Comparison of ENCODE assay signal across 18 mouse cellular contexts in the genomic region with DNA sequence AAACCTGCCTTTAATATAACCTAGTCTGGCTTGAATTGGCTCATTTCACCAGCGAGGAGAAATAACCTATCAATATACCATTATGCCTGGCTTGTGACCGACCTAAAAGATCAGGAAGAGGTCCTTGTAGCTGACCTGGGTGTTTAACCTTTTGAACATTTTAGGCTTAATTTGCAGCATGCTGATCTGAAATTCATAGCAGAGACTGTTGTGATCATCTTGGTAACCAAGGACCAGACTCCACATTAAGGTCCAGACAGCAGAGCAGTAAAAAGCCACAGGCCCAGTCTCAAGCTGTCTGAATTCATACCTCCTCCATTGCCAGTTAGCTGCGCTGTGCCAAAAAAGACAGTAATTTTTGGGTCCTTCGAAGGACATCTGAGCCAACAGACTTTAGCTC. TPM values are rescaled to one million over a fixed set of nuclear protein-coding genes. Genes with fewer than 3 reads are reported as not detected.
DNase-seq lines count a peak whose midpoint lies in the region; ATAC-seq lines count a peak whose summit lies in the region.
"Had no signal": no experiment of that assay in that cellular context is flagged by ENCODE, and none has a peak within 500 bp of the region (broad histone marks: within the 10 kb centered on the region; RNA-seq: fewer than 3 reads in every experiment).

No protein-coding gene starts in this region.

- H3K27ac ChIP-seq in embryonic facial prominence, embryonic 14.5 days (replicated peaks; ENCODE audit: low read depth, low read length): peak overlapping the region; percentile 36; the same call in 1 of the 2 replicates
- H3K27ac ChIP-seq in limb, embryonic 13.5 days: peak overlapping the region; percentile 85
- no peak overlapping the region for H3K27ac ChIP-seq in kidney, embryonic 15.5 days
- H3K27ac ChIP-seq: forebrain, embryonic 15.5 days; heart, embryonic 13.5 days; hindbrain, embryonic 12.5 days had no signal

- no peaks in the 10 kb centered on the region for H3K36me3 ChIP-seq in embryonic facial prominence, embryonic 14.5 days (ENCODE audit: control insufficient read depth, insufficient read depth, low read length)
- no peaks in the 10 kb centered on the region for H3K36me3 ChIP-seq in limb, embryonic 13.5 days
- H3K36me3 ChIP-seq in kidney, embryonic 15.5 days: no peaks in the 10 kb centered on the region
- H3K36me3 ChIP-seq: forebrain, embryonic 15.5 days; heart, embryonic 13.5 days; hindbrain, embryonic 12.5 days had no signal

- ATAC-seq in embryonic facial prominence, embryonic 14.5 days (ENCODE audit: low read depth): no peak
- 0 out of 2 replicates have a peak, but pooled peaks have one; percentile 48 for ATAC-seq in limb, embryonic 13.5 days (ENCODE audit: low FRiP score, low read depth)
- no peak for ATAC-seq in kidney, embryonic 15.5 days (replicated peaks; ENCODE audit: low FRiP score)
- ATAC-seq: forebrain, embryonic 15.5 days had no signal

- no peaks in the 10 kb centered on the region for H3K27me3 ChIP-seq in embryonic facial prominence, embryonic 14.5 days (replicated peaks; ENCODE audit: control insufficient read depth, insufficient read depth, low read length)
- no peaks in the 10 kb centered on the region for H3K27me3 ChIP-seq in limb, embryonic 13.5 days
- no peaks in the 10 kb centered on the region for H3K27me3 ChIP-seq in kidney, embryonic 15.5 days
- H3K27me3 ChIP-seq: forebrain, embryonic 15.5 days; heart, embryonic 13.5 days; hindbrain, embryonic 12.5 days had no signal

- intact Hi-C loops in gastrocnemius, postnatal 36 days (cut with DNase I): no loop called here

- no peak overlapping the region for H3K9ac ChIP-seq in embryonic facial prominence, embryonic 14.5 days (ENCODE audit: low read depth, low read length)
- H3K9ac ChIP-seq in limb, embryonic 13.5 days: no peak overlapping the region
- H3K9ac ChIP-seq in kidney, embryonic 15.5 days: no peak overlapping the region
- H3K9ac ChIP-seq: forebrain, embryonic 15.5 days; heart, embryonic 13.5 days; hindbrain, embryonic 12.5 days had no signal

- H3K4me3 ChIP-seq in embryonic facial prominence, embryonic 14.5 days (ENCODE audit: low read depth, low read length): no peak overlapping the region
- no peak overlapping the region for H3K4me3 ChIP-seq in limb, embryonic 13.5 days
- no peak overlapping the region for H3K4me3 ChIP-seq in kidney, embryonic 15.5 days (replicated peaks)
- H3K4me3 ChIP-seq: forebrain, embryonic 15.5 days; heart, embryonic 13.5 days; hindbrain, embryonic 12.5 days had no signal

- H3K4me1 ChIP-seq in embryonic facial prominence, embryonic 14.5 days (ENCODE audit: control insufficient read depth, insufficient read depth, low read length): peaks cover 7% of the 10 kb centered on the region; the same call in 1 of the 2 replicates
- peaks cover 46% of the 10 kb centered on the region for H3K4me1 ChIP-seq in limb, embryonic 13.5 days
- peaks cover 14% of the 10 kb centered on the region; the same call in 1 of the 2 replicates for H3K4me1 ChIP-seq in kidney, embryonic 15.5 days
- H3K4me1 ChIP-seq: forebrain, embryonic 15.5 days; hindbrain, embryonic 12.5 days had no signal

- DNase-seq in embryonic facial prominence, embryonic 14.5 days (ENCODE audit: low spot score): no peak
- peak; percentile 74 for DNase-seq in hindlimb bud, embryonic 11.5 days (ENCODE audit: extremely low spot score, low read depth, low spot score)
- no peak for DNase-seq in gastrocnemius, postnatal 36 days
- no peak for DNase-seq in frontal cortex, postnatal 25 days (ENCODE audit: low spot score in 2 of 2)
- no peak for DNase-seq in cerebellum, postnatal 36 days
- DNase-seq: adrenal gland, adult 8-10 months; adrenal gland, postnatal 36 days; cerebellum, adult 2 months; cerebellum, postnatal 10 days; gastrocnemius, postnatal 14 days; heart, postnatal 36 days had no signal

- no peak overlapping the region for H3K4me2 ChIP-seq in embryonic facial prominence, embryonic 14.5 days (ENCODE audit: low read depth, low read length)
- no peak overlapping the region for H3K4me2 ChIP-seq in limb, embryonic 13.5 days (replicated peaks)
- no peak overlapping the region for H3K4me2 ChIP-seq in kidney, embryonic 15.5 days
- H3K4me2 ChIP-seq: forebrain, embryonic 15.5 days; heart, embryonic 13.5 days; hindbrain, embryonic 12.5 days had no signal

- no peaks in the 10 kb centered on the region for H3K9me3 ChIP-seq in embryonic facial prominence, embryonic 14.5 days (ENCODE audit: control insufficient read depth, low read length)
- H3K9me3 ChIP-seq in limb, embryonic 13.5 days: peaks cover 5% of the 10 kb centered on the region; the same call in 1 of the 2 replicates
- no peaks in the 10 kb centered on the region for H3K9me3 ChIP-seq in kidney, embryonic 15.5 days (replicated peaks)
- H3K9me3 ChIP-seq: forebrain, embryonic 15.5 days; heart, embryonic 13.5 days; hindbrain, embryonic 12.5 days had no signal

- WGBS in embryonic facial prominence, embryonic 14.5 days: 48% methylated on average over 4 of the region's 4 CpGs
- 23% methylated on average over 4 of the region's 4 CpGs for WGBS in limb, embryonic 13.5 days
- 74% methylated on average over 4 of the region's 4 CpGs for WGBS in kidney, embryonic 15.5 days

RNA-seq across cellular contexts. Expression of gene Tns4, which starts 6.7 kb away (rescaled TPM):
- polyA plus RNA-seq in embryonic facial prominence, embryonic 14.5 days (2014; fragmentation: Nextera tagmentation; extraction: Ambion mirVana): 0.81 and 1.0 TPM in 2 replicates
- polyA plus RNA-seq in limb, embryonic 13.5 days (2015; fragmentation: Nextera tagmentation; extraction: Ambion mirVana): 0.55 and 1.2 TPM in 2 replicates
- total RNA-seq in gastrocnemius, postnatal 36 days (2021): not detected
- 0.29 and 0.32 TPM in 2 replicates for polyA plus RNA-seq in kidney, embryonic 15.5 days (2015; fragmentation: Nextera tagmentation; extraction: Ambion mirVana)
- polyA plus RNA-seq: forebrain, embryonic 15.5 days had no signal

RNA-seq across cellular contexts. Expression of gene Igfbp4, which starts 54.7 kb away (rescaled TPM):
- 966 and 1,068 TPM in 2 replicates for polyA plus RNA-seq in embryonic facial prominence, embryonic 14.5 days (2014; fragmentation: Nextera tagmentation; extraction: Ambion mirVana)
- 1,212 and 1,268 TPM in 2 replicates for polyA plus RNA-seq in limb, embryonic 13.5 days (2015; fragmentation: Nextera tagmentation; extraction: Ambion mirVana)
- 10 to 100 TPM; 32.0 to 41.9 TPM for total RNA-seq in gastrocnemius, postnatal 36 days (2021)
- 644 and 695 TPM in 2 replicates for polyA plus RNA-seq in kidney, embryonic 15.5 days (2015; fragmentation: Nextera tagmentation; extraction: Ambion mirVana)

RNA-seq across cellular contexts. Expression of gene Ccr7, which starts 59.1 kb away (rescaled TPM):
- 0.33 and 0.50 TPM in 2 replicates for polyA plus RNA-seq in embryonic facial prominence, embryonic 14.5 days (2014; fragmentation: Nextera tagmentation; extraction: Ambion mirVana)
- 0.39 and 0.83 TPM in 2 replicates for polyA plus RNA-seq in limb, embryonic 13.5 days (2015; fragmentation: Nextera tagmentation; extraction: Ambion mirVana)
- total RNA-seq in gastrocnemius, postnatal 36 days (2021): not detected
- polyA plus RNA-seq in kidney, embryonic 15.5 days (2015; fragmentation: Nextera tagmentation; extraction: Ambion mirVana): 0.17 and 0.18 TPM in 2 replicates
- total RNA-seq: gastrocnemius, adult 18-20 months; granulocyte monocyte progenitor cell, adult 5-6 weeks had no signal
- polyA plus RNA-seq: forebrain, embryonic 15.5 days had no signal
